ENCODE assay signal across 20 mouse cellular contexts in the genomic region with DNA sequence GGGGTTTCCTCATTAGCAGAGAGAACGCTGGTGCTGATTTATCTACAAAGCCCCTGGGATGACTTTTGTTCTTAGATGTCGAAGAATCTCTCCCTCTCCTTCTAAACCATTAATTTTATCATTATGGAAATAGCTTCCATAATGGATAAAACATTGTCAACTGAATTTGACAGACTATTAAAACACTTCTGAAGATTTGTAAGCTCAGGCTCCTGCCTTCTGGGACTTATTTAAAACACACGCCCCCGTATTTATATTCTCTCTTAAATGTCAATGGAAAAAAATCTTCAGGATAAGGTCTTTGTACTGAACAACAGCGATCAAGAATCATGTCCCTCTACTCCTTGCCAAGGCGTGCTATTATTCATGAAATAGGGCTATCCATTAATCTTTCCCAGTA.
DNase-seq lines count a peak whose midpoint lies in the region; ATAC-seq and TF ChIP-seq lines count a peak whose summit lies in the region.
"Had no signal": no experiment of that assay in that cellular context is flagged by ENCODE, and none has a peak within 500 bp of the region (broad histone marks: within the 10 kb centered on the region; RNA-seq: fewer than 3 reads in every experiment).

No protein-coding gene starts in this region.

- H3K27ac ChIP-seq in forebrain, postnatal 0 days (ENCODE audit: low read depth, low read length) = no peak overlapping the region
- H3K27ac ChIP-seq in forebrain, embryonic 12.5 days = no peak overlapping the region
- no peak overlapping the region for H3K27ac ChIP-seq in kidney, embryonic 16.5 days (ENCODE audit: low read length)
- no peak overlapping the region for H3K27ac ChIP-seq in midbrain, embryonic 11.5 days (ENCODE audit: low read depth, low read length)
- H3K27ac ChIP-seq in midbrain, embryonic 15.5 days = no peak overlapping the region
- H3K27ac ChIP-seq: embryonic facial prominence, embryonic 10.5 days; embryonic facial prominence, embryonic 12.5 days; forebrain, embryonic 13.5 days had no signal

- no peak for DNase-seq in forebrain, postnatal 0 days
- no peak for DNase-seq in kidney, postnatal 4 days
- peak; percentile 19 for DNase-seq in midbrain, embryonic 11.5 days (ENCODE audit: low spot score, missing footprints)
- peak; percentile 44 for DNase-seq in brain, embryonic 14.5 days (ENCODE audit: low read depth)
- DNase-seq: adrenal gland, adult 2 months; adrenal gland, postnatal 10 days; adrenal gland, postnatal 25 days; cerebellum, adult 11-12 months; cerebellum, adult 2 months; cerebellum, adult 9-10 months; cerebellum, postnatal 10 days; cerebellum, postnatal 25 days had no signal

- no peaks in the 10 kb centered on the region for H3K9me3 ChIP-seq in forebrain, postnatal 0 days (ENCODE audit: low read length)
- H3K9me3 ChIP-seq in forebrain, embryonic 12.5 days = no peaks in the 10 kb centered on the region
- no peaks in the 10 kb centered on the region for H3K9me3 ChIP-seq in kidney, embryonic 16.5 days (ENCODE audit: low read length)
- no peaks in the 10 kb centered on the region for H3K9me3 ChIP-seq in midbrain, embryonic 11.5 days (ENCODE audit: control insufficient read depth, low read length)
- H3K9me3 ChIP-seq in midbrain, embryonic 15.5 days = no peaks in the 10 kb centered on the region
- H3K9me3 ChIP-seq: embryonic facial prominence, embryonic 10.5 days; embryonic facial prominence, embryonic 12.5 days; forebrain, embryonic 13.5 days had no signal

- 66% methylated on average over 6 of the region's 6 CpGs for WGBS in forebrain, postnatal 0 days
- whole genome bisulfite sequencing in forebrain, embryonic 12.5 days = 89% methylated on average over 6 of the region's 6 CpGs
- WGBS in kidney, embryonic 16.5 days = 49% methylated on average over 6 of the region's 6 CpGs
- 86% methylated on average over 6 of the region's 6 CpGs for WGBS in midbrain, embryonic 11.5 days
- 59% methylated on average over 6 of the region's 6 CpGs for WGBS in midbrain, embryonic 15.5 days

- TF ChIP-seq POLR2A in brain, embryonic 14.5 days (IDR thresholded peaks at IDR 0.05; ENCODE audit: borderline replicate concordance, extremely low read depth, insufficient read depth, insufficient read length, poor library complexity, severe bottlenecking) = no peak

- no peak overlapping the region for H3K9ac ChIP-seq in forebrain, postnatal 0 days
- H3K9ac ChIP-seq in forebrain, embryonic 12.5 days = no peak overlapping the region
- H3K9ac ChIP-seq in kidney, embryonic 16.5 days (replicated peaks; ENCODE audit: low read length) = no peak overlapping the region; the same call in 1 of the 2 replicates
- H3K9ac ChIP-seq in midbrain, embryonic 11.5 days (ENCODE audit: low read length) = no peak overlapping the region
- no peak overlapping the region for H3K9ac ChIP-seq in midbrain, embryonic 15.5 days
- H3K9ac ChIP-seq: embryonic facial prominence, embryonic 12.5 days; forebrain, embryonic 13.5 days had no signal

- TF ChIP-seq CTCF in forebrain, postnatal 0 days (IDR thresholded peaks at IDR 0.05; ENCODE audit: low read depth) = no peak
- TF ChIP-seq CTCF in brain, embryonic 14.5 days (IDR thresholded peaks at IDR 0.05; ENCODE audit: borderline replicate concordance, extremely low read depth, insufficient read depth, insufficient read length) = no peak

- H3K4me3 ChIP-seq in forebrain, postnatal 0 days (ENCODE audit: low read depth, low read length) = no peak overlapping the region
- no peak overlapping the region for H3K4me3 ChIP-seq in forebrain, embryonic 12.5 days (replicated peaks)
- H3K4me3 ChIP-seq in kidney, embryonic 16.5 days (ENCODE audit: low read length) = no peak overlapping the region
- no peak overlapping the region for H3K4me3 ChIP-seq in midbrain, embryonic 11.5 days (ENCODE audit: low read depth, low read length)
- H3K4me3 ChIP-seq in midbrain, embryonic 15.5 days = no peak overlapping the region
- H3K4me3 ChIP-seq: embryonic facial prominence, embryonic 10.5 days; embryonic facial prominence, embryonic 12.5 days; forebrain, embryonic 13.5 days had no signal

- H3K36me3 ChIP-seq in forebrain, postnatal 0 days (ENCODE audit: insufficient read depth) = no peaks in the 10 kb centered on the region
- no peaks in the 10 kb centered on the region for H3K36me3 ChIP-seq in forebrain, embryonic 12.5 days (replicated peaks)
- no peaks in the 10 kb centered on the region for H3K36me3 ChIP-seq in kidney, embryonic 16.5 days (ENCODE audit: insufficient read depth, low read length)
- no peaks in the 10 kb centered on the region for H3K36me3 ChIP-seq in midbrain, embryonic 11.5 days (ENCODE audit: control insufficient read depth, insufficient read depth, low read length)
- H3K36me3 ChIP-seq in midbrain, embryonic 15.5 days (replicated peaks) = no peaks in the 10 kb centered on the region
- H3K36me3 ChIP-seq: embryonic facial prominence, embryonic 10.5 days; embryonic facial prominence, embryonic 12.5 days had no signal

- H3K4me1 ChIP-seq in forebrain, postnatal 0 days (ENCODE audit: insufficient read depth) = no peaks in the 10 kb centered on the region
- no peaks in the 10 kb centered on the region for H3K4me1 ChIP-seq in forebrain, embryonic 12.5 days
- H3K4me1 ChIP-seq in kidney, embryonic 16.5 days (ENCODE audit: insufficient read depth, low read length) = peaks cover 16% of the 10 kb centered on the region
- H3K4me1 ChIP-seq in midbrain, embryonic 11.5 days (ENCODE audit: control insufficient read depth, insufficient read depth, low read length) = no peaks in the 10 kb centered on the region
- H3K4me1 ChIP-seq in midbrain, embryonic 15.5 days = no peaks in the 10 kb centered on the region

- no peak overlapping the region for H3K4me2 ChIP-seq in forebrain, postnatal 0 days (ENCODE audit: low read depth)
- no peak overlapping the region for H3K4me2 ChIP-seq in forebrain, embryonic 12.5 days
- peak overlapping the region; percentile 35; the same call in 1 of the 2 replicates for H3K4me2 ChIP-seq in kidney, embryonic 16.5 days (replicated peaks; ENCODE audit: low read depth, low read length)
- no peak overlapping the region for H3K4me2 ChIP-seq in midbrain, embryonic 11.5 days
- no peak overlapping the region for H3K4me2 ChIP-seq in midbrain, embryonic 15.5 days
- H3K4me2 ChIP-seq: embryonic facial prominence, embryonic 12.5 days; forebrain, embryonic 13.5 days had no signal

- peak; percentile 65; the same call in 1 of the 2 replicates for ATAC-seq in forebrain, postnatal 0 days
- ATAC-seq in forebrain, embryonic 12.5 days (ENCODE audit: low FRiP score) = no peak
- no peak for ATAC-seq in kidney, embryonic 16.5 days (ENCODE audit: low FRiP score, low TSS enrichment)
- no peak for ATAC-seq in midbrain, embryonic 11.5 days (ENCODE audit: low FRiP score)
- ATAC-seq in midbrain, embryonic 15.5 days (replicated peaks) = no peak
- no peak for ATAC-seq in megakaryocyte progenitor cell, adult 5-6 weeks (replicated peaks; ENCODE audit: poor library complexity)
- ATAC-seq: forebrain, embryonic 13.5 days; forebrain, embryonic 16.5 days had no signal

- no peaks in the 10 kb centered on the region for H3K27me3 ChIP-seq in forebrain, postnatal 0 days (ENCODE audit: insufficient read depth, low read length)
- no peaks in the 10 kb centered on the region for H3K27me3 ChIP-seq in forebrain, embryonic 12.5 days
- no peaks in the 10 kb centered on the region for H3K27me3 ChIP-seq in kidney, embryonic 16.5 days (ENCODE audit: insufficient read depth, low read length)
- H3K27me3 ChIP-seq in midbrain, embryonic 11.5 days (ENCODE audit: control insufficient read depth, insufficient read depth, low read length) = no peaks in the 10 kb centered on the region
- no peaks in the 10 kb centered on the region for H3K27me3 ChIP-seq in midbrain, embryonic 15.5 days (replicated peaks)
- H3K27me3 ChIP-seq: embryonic facial prominence, embryonic 12.5 days; forebrain, embryonic 13.5 days had no signal

Comparison
In these comparisons a context has a peak if more than half of its experiments do, and no peak if none do; other contexts are left out.
1. DNase-seq: peak in midbrain, embryonic 11.5 days (single experiment) and brain, embryonic 14.5 days (single experiment); none in forebrain, postnatal 0 days (single experiment) and kidney, postnatal 4 days (0 of 2).